Mouse (Mus musculus): ENCODE data around the gene Leprot. TPM values are rescaled to one million over a fixed set of nuclear protein-coding genes. Genes with fewer than 3 reads are reported as not detected.

The Leprot gene
- polyA plus RNA-seq (2014; fragmentation: Illumina TruSeq; extraction: RNeasy Lipid Tissue Mini Kit (QIAGEN cat#74804); ENCODE audit: low read depth, low replicate concordance), result 15.3 TPM

GRCm38 (mm10) chr4:101647196-101647905 lies at the start of gene Leprot:
Leprot (plus strand) TSS chr4:101647718.

Other genes with a start within 250 kb of the Leprot start
- gene Ak4, start 228.4 kb upstream of the Leprot start, polyA plus RNA-seq (2014; fragmentation: Illumina TruSeq; extraction: RNeasy Lipid Tissue Mini Kit (QIAGEN cat#74804); ENCODE audit: low read depth, low replicate concordance), result 27.1 TPM
- 0.08 TPM for gene Dnajc6, start 151.1 kb upstream of the Leprot start, polyA plus RNA-seq (2014; fragmentation: Illumina TruSeq; extraction: RNeasy Lipid Tissue Mini Kit (QIAGEN cat#74804); ENCODE audit: low read depth, low replicate concordance)
- 8.4 TPM for gene Lepr, start 69.7 kb downstream of the Leprot start, polyA plus RNA-seq (2014; fragmentation: Illumina TruSeq; extraction: RNeasy Lipid Tissue Mini Kit (QIAGEN cat#74804); ENCODE audit: low read depth, low replicate concordance)
- not detected for gene B020004J07Rik, start 196.3 kb downstream of the Leprot start, polyA plus RNA-seq (2014; fragmentation: Illumina TruSeq; extraction: RNeasy Lipid Tissue Mini Kit (QIAGEN cat#74804); ENCODE audit: low read depth, low replicate concordance)
- not detected for gene C130073F10Rik, start 246.1 kb downstream of the Leprot start, polyA plus RNA-seq (2014; fragmentation: Illumina TruSeq; extraction: RNeasy Lipid Tissue Mini Kit (QIAGEN cat#74804); ENCODE audit: low read depth, low replicate concordance)